Mouse (Mus musculus): Measurements from ENCODE around the gene Mipep. TPM values are rescaled to one million over a fixed set of nuclear protein-coding genes. Genes with fewer than 3 reads are reported as not detected.

Mipep gene
- polyA plus RNA-seq, 1 experiment from 2014 or later: 24.0 TPM

- 70% methylated on average over 5 of the region's 5 CpGs for WGBS
- H3K4me1 ChIP-seq (ENCODE audit: control insufficient read depth, insufficient read depth, low read length): no peaks in the 10 kb centered on the region
These were observed 33.7 kb downstream of the Mipep start for GRCm38 (mm10) chr14:60818045-60818444.

GRCm38 (mm10) chr14:60830096-60830495, 45.7 kb downstream of the Mipep start:
- H3K27me3 ChIP-seq (ENCODE audit: control insufficient read depth, insufficient read depth, low read length): no peaks in the 10 kb centered on the region
- 95% methylated on average over 2 of the region's 2 CpGs for WGBS
- H3K9me3 ChIP-seq (ENCODE audit: control insufficient read depth, low read depth, low read length): peaks cover 5% of the 10 kb centered on the region
- H3K4me3 ChIP-seq (ENCODE audit: low read depth, low read length): no peak overlapping the region
- H3K27ac ChIP-seq (ENCODE audit: low read length): no peak overlapping the region
- H3K4me2 ChIP-seq (replicated peaks; ENCODE audit: low read depth, low read length): no peak overlapping the region
- no peak overlapping the region for H3K9ac ChIP-seq (replicated peaks; ENCODE audit: low read depth, low read length)
- peaks cover 9% of the 10 kb centered on the region; the same call in 1 of the 2 replicates for H3K36me3 ChIP-seq (ENCODE audit: control insufficient read depth, insufficient read depth, low read length)
- H3K4me1 ChIP-seq (ENCODE audit: control insufficient read depth, insufficient read depth, low read length): no peaks in the 10 kb centered on the region
- no peak for ATAC-seq (ENCODE audit: insufficient number of reproducible peaks, insufficient read depth, low FRiP score, low read depth)

More at GRCm38 (mm10) chr14:60818045-60818444, 33.7 kb downstream of the Mipep start:
- no peak overlapping the region for H3K4me2 ChIP-seq (replicated peaks; ENCODE audit: low read depth, low read length)
- no peak for ATAC-seq (ENCODE audit: insufficient number of reproducible peaks, insufficient read depth, low FRiP score, low read depth)
- no peak overlapping the region for H3K27ac ChIP-seq (ENCODE audit: low read length)
- H3K36me3 ChIP-seq (ENCODE audit: control insufficient read depth, insufficient read depth, low read length): peaks cover 5% of the 10 kb centered on the region; the same call in 1 of the 2 replicates
- no peaks in the 10 kb centered on the region for H3K9me3 ChIP-seq (ENCODE audit: control insufficient read depth, low read depth, low read length)
- H3K9ac ChIP-seq (replicated peaks; ENCODE audit: low read depth, low read length): no peak overlapping the region
- no peak overlapping the region for H3K4me3 ChIP-seq (ENCODE audit: low read depth, low read length)
- no peaks in the 10 kb centered on the region for H3K27me3 ChIP-seq (ENCODE audit: control insufficient read depth, insufficient read depth, low read length)

- Histone ChIP-seq H3K36me3 (ENCODE audit: control insufficient read depth, insufficient read depth, low read length) (0 out of 2 replicates have a peak, but pooled peaks cover 4% of the 10 kb centered on the region), H3K9me3 (ENCODE audit: control insufficient read depth, low read depth, low read length) (peaks cover 4% of the 10 kb centered on the region), H3K4me3 (ENCODE audit: low read depth, low read length) (no peak overlapping the region), H3K4me1 (ENCODE audit: control insufficient read depth, insufficient read depth, low read length) (no peaks in the 10 kb centered on the region), H3K4me2 (replicated peaks; ENCODE audit: low read depth, low read length) (no peak overlapping the region), H3K27ac (ENCODE audit: low read length) (no peak overlapping the region), H3K9ac (replicated peaks; ENCODE audit: low read depth, low read length) (no peak overlapping the region), H3K27me3 (ENCODE audit: control insufficient read depth, insufficient read depth, low read length) (no peaks in the 10 kb centered on the region)
- WGBS: 72% methylated on average over 6 of the region's 6 CpGs
- ATAC-seq (ENCODE audit: insufficient number of reproducible peaks, insufficient read depth, low FRiP score, low read depth): no peak
These were observed 52.3 kb downstream of the Mipep start for GRCm38 (mm10) chr14:60836709-60837108.

GRCm38 (mm10) chr14:60839654-60840053, 55.3 kb downstream of the Mipep start:
- Histone ChIP-seq H3K9ac (replicated peaks; ENCODE audit: low read depth, low read length) (no peak overlapping the region), H3K4me1 (ENCODE audit: control insufficient read depth, insufficient read depth, low read length) (no peaks in the 10 kb centered on the region), H3K4me3 (ENCODE audit: low read depth, low read length) (no peak overlapping the region), H3K27ac (ENCODE audit: low read length) (no peak overlapping the region), H3K4me2 (replicated peaks; ENCODE audit: low read depth, low read length) (no peak overlapping the region), H3K36me3 (ENCODE audit: control insufficient read depth, insufficient read depth, low read length) (no peaks in the 10 kb centered on the region), H3K9me3 (ENCODE audit: control insufficient read depth, low read depth, low read length) (no peaks in the 10 kb centered on the region), H3K27me3 (ENCODE audit: control insufficient read depth, insufficient read depth, low read length) (no peaks in the 10 kb centered on the region)
- no peak for ATAC-seq (ENCODE audit: insufficient number of reproducible peaks, insufficient read depth, low FRiP score, low read depth)
- WGBS: 75% methylated on average over 8 of the region's 8 CpGs

GRCm38 (mm10) chr14:60841977-60842659, 57.7 kb downstream of the Mipep start:
- Histone ChIP-seq H3K27ac (ENCODE audit: low read length) (no peak overlapping the region), H3K4me3 (ENCODE audit: low read depth, low read length) (no peak overlapping the region), H3K36me3 (ENCODE audit: control insufficient read depth, insufficient read depth, low read length) (no peaks in the 10 kb centered on the region), H3K9me3 (ENCODE audit: control insufficient read depth, low read depth, low read length) (no peaks in the 10 kb centered on the region), H3K4me1 (ENCODE audit: control insufficient read depth, insufficient read depth, low read length) (peaks cover 7% of the 10 kb centered on the region; the same call in 1 of the 2 replicates), H3K4me2 (replicated peaks; ENCODE audit: low read depth, low read length) (no peak overlapping the region), H3K9ac (replicated peaks; ENCODE audit: low read depth, low read length) (no peak overlapping the region), H3K27me3 (ENCODE audit: control insufficient read depth, insufficient read depth, low read length) (no peaks in the 10 kb centered on the region)
- no peak for ATAC-seq (ENCODE audit: insufficient number of reproducible peaks, insufficient read depth, low FRiP score, low read depth)
- WGBS: 62% methylated on average over 14 of the region's 14 CpGs

GRCm38 (mm10) chr14:60843596-60843995, 59.2 kb downstream of the Mipep start:
- WGBS: 68% methylated on average over 7 of the region's 7 CpGs
- H3K4me2 ChIP-seq (replicated peaks; ENCODE audit: low read depth, low read length): no peak overlapping the region
- H3K4me3 ChIP-seq (ENCODE audit: low read depth, low read length): no peak overlapping the region
- no peaks in the 10 kb centered on the region; the same call in 1 of the 2 replicates for H3K36me3 ChIP-seq (ENCODE audit: control insufficient read depth, insufficient read depth, low read length)
- H3K9me3 ChIP-seq (ENCODE audit: control insufficient read depth, low read depth, low read length): no peaks in the 10 kb centered on the region
- H3K27ac ChIP-seq (ENCODE audit: low read length): no peak overlapping the region
- H3K27me3 ChIP-seq (ENCODE audit: control insufficient read depth, insufficient read depth, low read length): no peaks in the 10 kb centered on the region
- no peak overlapping the region for H3K9ac ChIP-seq (replicated peaks; ENCODE audit: low read depth, low read length)
- ATAC-seq (ENCODE audit: insufficient number of reproducible peaks, insufficient read depth, low FRiP score, low read depth): no peak
- H3K4me1 ChIP-seq (ENCODE audit: control insufficient read depth, insufficient read depth, low read length): peaks cover 7% of the 10 kb centered on the region; the same call in 1 of the 2 replicates

GRCm38 (mm10) chr14:60845261-60846045, 61.1 kb downstream of the Mipep start:
- WGBS: 25% methylated on average over 10 of the region's 10 CpGs
- Histone ChIP-seq H3K4me3 (ENCODE audit: low read depth, low read length) (no peak overlapping the region), H3K27ac (ENCODE audit: low read length) (peak overlapping the region; percentile 53; the same call in 1 of the 2 replicates), H3K9ac (replicated peaks; ENCODE audit: low read depth, low read length) (no peak overlapping the region), H3K4me2 (replicated peaks; ENCODE audit: low read depth, low read length) (no peak overlapping the region), H3K4me1 (ENCODE audit: control insufficient read depth, insufficient read depth, low read length) (peaks cover 7% of the 10 kb centered on the region; the same call in 1 of the 2 replicates), H3K36me3 (ENCODE audit: control insufficient read depth, insufficient read depth, low read length) (no peaks in the 10 kb centered on the region; the same call in 1 of the 2 replicates), H3K27me3 (ENCODE audit: control insufficient read depth, insufficient read depth, low read length) (no peaks in the 10 kb centered on the region), H3K9me3 (ENCODE audit: control insufficient read depth, low read depth, low read length) (no peaks in the 10 kb centered on the region)
- no peak for ATAC-seq (ENCODE audit: insufficient number of reproducible peaks, insufficient read depth, low FRiP score, low read depth)

- no peak overlapping the region for H3K4me3 ChIP-seq (ENCODE audit: low read depth, low read length)
- H3K4me1 ChIP-seq (ENCODE audit: control insufficient read depth, insufficient read depth, low read length): peaks cover 7% of the 10 kb centered on the region; the same call in 1 of the 2 replicates
- peaks cover under 1% of the 10 kb centered on the region; the same call in 1 of the 2 replicates for H3K36me3 ChIP-seq (ENCODE audit: control insufficient read depth, insufficient read depth, low read length)
- no peak overlapping the region for H3K27ac ChIP-seq (ENCODE audit: low read length)
- no peak overlapping the region for H3K9ac ChIP-seq (replicated peaks; ENCODE audit: low read depth, low read length)
- 83% methylated on average over 5 of the region's 5 CpGs for WGBS
- H3K9me3 ChIP-seq (ENCODE audit: control insufficient read depth, low read depth, low read length): no peaks in the 10 kb centered on the region
- no peak overlapping the region for H3K4me2 ChIP-seq (replicated peaks; ENCODE audit: low read depth, low read length)
- no peaks in the 10 kb centered on the region for H3K27me3 ChIP-seq (ENCODE audit: control insufficient read depth, insufficient read depth, low read length)
- no peak for ATAC-seq (ENCODE audit: insufficient number of reproducible peaks, insufficient read depth, low FRiP score, low read depth)
These were observed 61.8 kb downstream of the Mipep start for GRCm38 (mm10) chr14:60846174-60846573.

All from stomach, embryonic 14.5 days (tissue).